Mouse (Mus musculus): ENCODE measurements at regions not wholly inside any gene's neighbourhood (a gene's known extent, or its start where the extent isn't known, plus 50 kb on each side); places are given as distances from the start of the nearest gene placed in this dataset.

GRCm38 (mm10) chr4:47861151-47861550 lies 183.8 kb upstream of the Nr4a3 start:
- no peak for DNase-seq (ENCODE audit: low spot score in 2 of 2)

GRCm38 (mm10) chr4:47870010-47870637 lies 174.8 kb upstream of the Nr4a3 start:
- no peak for DNase-seq (ENCODE audit: low spot score in 2 of 2)

- no peak for DNase-seq (ENCODE audit: low spot score in 2 of 2)
These were observed 174.3 kb upstream of the Nr4a3 start for GRCm38 (mm10) chr4:47870638-47871019.

- DNase-seq (ENCODE audit: low spot score in 2 of 2) = no peak
These were observed 163.4 kb upstream of the Nr4a3 start for GRCm38 (mm10) chr4:47881560-47881959.

GRCm38 (mm10) chr4:47882076-47882475 lies 162.9 kb upstream of the Nr4a3 start:
- DNase-seq (ENCODE audit: low spot score in 2 of 2) = no peak

GRCm38 (mm10) chr4:47899579-47899978 lies 145.4 kb upstream of the Nr4a3 start:
- no peak for DNase-seq (ENCODE audit: low spot score in 2 of 2)

GRCm38 (mm10) chr4:47902749-47903148 lies 142.2 kb upstream of the Nr4a3 start:
- no peak for DNase-seq (ENCODE audit: low spot score in 2 of 2)

- DNase-seq (ENCODE audit: low spot score in 2 of 2) = no peak
These were observed 132.7 kb upstream of the Nr4a3 start for GRCm38 (mm10) chr4:47912259-47912658.

GRCm38 (mm10) chr4:47919576-47919975 lies 125.4 kb upstream of the Nr4a3 start:
- DNase-seq (ENCODE audit: low spot score in 2 of 2) = no peak

- DNase-seq (ENCODE audit: low spot score in 2 of 2) = no peak
These were observed 113.5 kb upstream of the Nr4a3 start for GRCm38 (mm10) chr4:47931464-47931863.

- DNase-seq (ENCODE audit: low spot score in 2 of 2) = no peak
These were observed 111.4 kb upstream of the Nr4a3 start for GRCm38 (mm10) chr4:47933526-47933925.

GRCm38 (mm10) chr4:47935547-47935946 lies 109.4 kb upstream of the Nr4a3 start:
- no peak for DNase-seq (ENCODE audit: low spot score in 2 of 2)

- DNase-seq (ENCODE audit: low spot score in 2 of 2) = no peak
These were observed 108.4 kb upstream of the Nr4a3 start for GRCm38 (mm10) chr4:47936470-47937125.

- DNase-seq (ENCODE audit: low spot score in 2 of 2) = peak in 1 of 2 experiments; percentile 7
These were observed 96.9 kb upstream of the Nr4a3 start for GRCm38 (mm10) chr4:47947869-47948573.

GRCm38 (mm10) chr4:47948789-47949188 lies 96.2 kb upstream of the Nr4a3 start:
- DNase-seq (ENCODE audit: low spot score in 2 of 2) = no peak

GRCm38 (mm10) chr4:47954576-47955305 lies 90.2 kb upstream of the Nr4a3 start:
- DNase-seq (ENCODE audit: low spot score in 2 of 2) = no peak

GRCm38 (mm10) chr4:47964630-47965029 lies 80.3 kb upstream of the Nr4a3 start:
- no peak for DNase-seq (ENCODE audit: low spot score in 2 of 2)

GRCm38 (mm10) chr4:47971861-47972260 lies 73.1 kb upstream of the Nr4a3 start:
- no peak for DNase-seq (ENCODE audit: low spot score in 2 of 2)

GRCm38 (mm10) chr4:47979579-47980313 lies 65.2 kb upstream of the Nr4a3 start:
- peak in 1 of 2 experiments; percentile 4 for DNase-seq (ENCODE audit: low spot score in 2 of 2)

All from gastrocnemius, adult 8-10 months (tissue).